Mouse (Mus musculus) neural tube, embryonic 12.5 days (tissue): ENCODE data around the gene Spsb1. TPM values are rescaled to one million over a fixed set of nuclear protein-coding genes. Genes with fewer than 3 reads are reported as not detected.

Experiments
- ATAC-seq: fragments of 200-750 bp; cut with Nextera tagmentation; 2 replicates; pipeline ENCODE4 v1.8.0; 2017; ENCODE audit warnings: low read depth, mild to moderate bottlenecking, moderate TSS enrichment, moderate library complexity; ENCODE audit not compliant: low FRiP score
- H3K27ac ChIP-seq: fragments of 300-500 bp; sonication (generic); 2 replicates; pipeline ENCODE4 v1.5.1; 2016
- H3K27me3 ChIP-seq: fragments of 300-500 bp; sonication (generic); replicated peaks from 2 replicates; pipeline ENCODE4 v1.6.1; 2016; ENCODE audit warnings: mild to moderate bottlenecking
- H3K36me3 ChIP-seq: fragments of 300-500 bp; sonication (generic); 2 replicates; pipeline ENCODE4 v1.6.1; 2016; ENCODE audit warnings: mild to moderate bottlenecking
- H3K4me1 ChIP-seq: fragments of 300-500 bp; sonication (generic); 2 replicates; pipeline ENCODE4 v1.6.1; 2016
- H3K4me2 ChIP-seq: fragments of 300-500 bp; sonication (generic); replicated peaks from 2 replicates; pipeline ENCODE4 v1.6.1; 2016; ENCODE audit warnings: mild to moderate bottlenecking
- H3K4me3 ChIP-seq: fragments of 300-500 bp; sonication (generic); 2 replicates; pipeline ENCODE4 v1.5.1; 2016
- H3K9ac ChIP-seq: fragments of 300-500 bp; sonication (generic); 2 replicates; pipeline ENCODE4 v1.6.1; 2016; ENCODE audit warnings: mild to moderate bottlenecking
- H3K9me3 ChIP-seq: fragments of 300-500 bp; sonication (generic); 2 replicates; pipeline ENCODE4 v1.6.1; 2016; ENCODE audit warnings: mild to moderate bottlenecking
- WGBS: fragments of 180-500 bp; shearing (Covaris S2); methylation state at CpG from one replicate; pipeline ENCODE4 v1.1.7; 2016; 5-methylcytosine and 5-hydroxymethylcytosine counted together
- polyA plus RNA-seq: library from polyadenylated mRNA; unstranded; fragments of >200 nt; fragmentation: Nextera tagmentation; extraction: Ambion mirVana; gene quantifications from 2 replicates; pipeline ENCODE4 v1.2.1, GENCODE M21; 2016

Spsb1 gene
- polyA plus RNA-seq, 1 experiment from 2014 or later: 17.3 TPM

- Histone ChIP-seq H3K9me3 (no peaks in the 10 kb centered on the region), H3K4me1 (peaks cover 73% of the 10 kb centered on the region), H3K9ac (no peak overlapping the region), H3K36me3 (no peaks in the 10 kb centered on the region), H3K4me2 (peak overlapping the region; percentile 27), H3K4me3 (no peak overlapping the region), H3K27ac (no peak overlapping the region), H3K27me3 (no peaks in the 10 kb centered on the region)
- ATAC-seq: peak; percentile 79
- whole genome bisulfite sequencing: 16% methylated on average over 9 of the region's 9 CpGs
Measured at GRCm38 (mm10) chr4:149945194-149945593, 9.6 kb downstream of the Spsb1 start.

GRCm38 (mm10) chr4:149944214-149944613, 10.6 kb downstream of the Spsb1 start:
- Histone ChIP-seq H3K9me3 (no peaks in the 10 kb centered on the region), H3K4me2 (peak overlapping the region; percentile 27), H3K9ac (no peak overlapping the region), H3K27ac (no peak overlapping the region), H3K27me3 (no peaks in the 10 kb centered on the region), H3K4me3 (no peak overlapping the region), H3K4me1 (peaks cover 63% of the 10 kb centered on the region), H3K36me3 (no peaks in the 10 kb centered on the region)
- 19% methylated on average over 12 of the region's 12 CpGs for WGBS
- no peak for ATAC-seq

- no peak for ATAC-seq
- Histone ChIP-seq H3K27me3 (no peaks in the 10 kb centered on the region), H3K4me1 (peaks cover 62% of the 10 kb centered on the region), H3K9ac (no peak overlapping the region), H3K4me2 (no peak overlapping the region), H3K4me3 (no peak overlapping the region), H3K9me3 (no peaks in the 10 kb centered on the region), H3K27ac (no peak overlapping the region), H3K36me3 (no peaks in the 10 kb centered on the region)
- 59% methylated on average over 10 of the region's 10 CpGs for WGBS
Measured at GRCm38 (mm10) chr4:149942831-149943741, 11.8 kb downstream of the Spsb1 start.

- 84% methylated on average over 17 of the region's 18 CpGs for WGBS
Measured at GRCm38 (mm10) chr4:149941067-149941755, 13.6 kb downstream of the Spsb1 start.

GRCm38 (mm10) chr4:149938701-149939100, 16.1 kb downstream of the Spsb1 start:
- 67% methylated on average over 8 of the region's 8 CpGs for WGBS
- Histone ChIP-seq H3K9me3 (no peaks in the 10 kb centered on the region), H3K36me3 (no peaks in the 10 kb centered on the region), H3K9ac (no peak overlapping the region), H3K4me1 (peaks cover 39% of the 10 kb centered on the region), H3K4me2 (no peak overlapping the region), H3K27ac (no peak overlapping the region), H3K4me3 (no peak overlapping the region), H3K27me3 (no peaks in the 10 kb centered on the region)
- ATAC-seq: no peak

More at GRCm38 (mm10) chr4:149941067-149941755, 13.6 kb downstream of the Spsb1 start:
- H3K9me3 ChIP-seq: no peaks in the 10 kb centered on the region
- no peak overlapping the region for H3K4me2 ChIP-seq
- H3K27ac ChIP-seq: no peak overlapping the region
- H3K36me3 ChIP-seq: no peaks in the 10 kb centered on the region
- no peaks in the 10 kb centered on the region for H3K27me3 ChIP-seq
- H3K4me3 ChIP-seq: no peak overlapping the region
- ATAC-seq: no peak
- peaks cover 64% of the 10 kb centered on the region for H3K4me1 ChIP-seq
- H3K9ac ChIP-seq: no peak overlapping the region

- H3K4me1 ChIP-seq: peaks cover 24% of the 10 kb centered on the region
- H3K4me3 ChIP-seq: no peak overlapping the region
- no peak overlapping the region for H3K9ac ChIP-seq
- 42% methylated on average over 5 of the region's 5 CpGs for WGBS
- no peak for ATAC-seq
- H3K27ac ChIP-seq: no peak overlapping the region; the same call in 1 of the 2 replicates
- no peak overlapping the region for H3K4me2 ChIP-seq
- H3K36me3 ChIP-seq: 0 out of 2 replicates have a peak, but pooled peaks cover 3% of the 10 kb centered on the region
- H3K9me3 ChIP-seq: no peaks in the 10 kb centered on the region
- H3K27me3 ChIP-seq: no peaks in the 10 kb centered on the region
Measured at GRCm38 (mm10) chr4:149936921-149937320, 17.9 kb downstream of the Spsb1 start.

- Histone ChIP-seq H3K4me3 (no peak overlapping the region), H3K36me3 (0 out of 2 replicates have a peak, but pooled peaks cover 3% of the 10 kb centered on the region), H3K27ac (no peak overlapping the region), H3K4me2 (no peak overlapping the region), H3K9ac (no peak overlapping the region), H3K4me1 (peaks cover 18% of the 10 kb centered on the region), H3K9me3 (no peaks in the 10 kb centered on the region), H3K27me3 (no peaks in the 10 kb centered on the region)
- ATAC-seq: no peak
- WGBS: 83% methylated on average over 6 of the region's 6 CpGs
Measured at GRCm38 (mm10) chr4:149935470-149935869, 19.4 kb downstream of the Spsb1 start.

GRCm38 (mm10) chr4:149933519-149934245, 21.2 kb downstream of the Spsb1 start:
- Histone ChIP-seq H3K36me3 (0 out of 2 replicates have a peak, but pooled peaks cover 3% of the 10 kb centered on the region), H3K27ac (no peak overlapping the region), H3K9me3 (no peaks in the 10 kb centered on the region), H3K4me3 (no peak overlapping the region), H3K4me2 (no peak overlapping the region), H3K4me1 (peaks cover 18% of the 10 kb centered on the region), H3K9ac (no peak overlapping the region), H3K27me3 (no peaks in the 10 kb centered on the region)
- no peak for ATAC-seq
- WGBS: 88% methylated on average over 16 of the region's 16 CpGs

GRCm38 (mm10) chr4:149933025-149933424, 21.8 kb downstream of the Spsb1 start:
- H3K9ac ChIP-seq: no peak overlapping the region
- no peak overlapping the region for H3K27ac ChIP-seq
- no peak for ATAC-seq
- H3K4me2 ChIP-seq: no peak overlapping the region
- H3K4me1 ChIP-seq: peaks cover 15% of the 10 kb centered on the region
- H3K36me3 ChIP-seq: 0 out of 2 replicates have a peak, but pooled peaks cover 3% of the 10 kb centered on the region
- 93% methylated on average over 7 of the region's 7 CpGs for WGBS
- H3K4me3 ChIP-seq: no peak overlapping the region
- no peaks in the 10 kb centered on the region for H3K9me3 ChIP-seq
- no peaks in the 10 kb centered on the region for H3K27me3 ChIP-seq

GRCm38 (mm10) chr4:149932108-149932815, 22.6 kb downstream of the Spsb1 start:
- Histone ChIP-seq H3K4me3 (no peak overlapping the region), H3K36me3 (0 out of 2 replicates have a peak, but pooled peaks cover 3% of the 10 kb centered on the region), H3K4me2 (no peak overlapping the region), H3K27me3 (no peaks in the 10 kb centered on the region), H3K4me1 (peaks cover 7% of the 10 kb centered on the region), H3K9me3 (no peaks in the 10 kb centered on the region), H3K27ac (no peak overlapping the region), H3K9ac (no peak overlapping the region)
- 90% methylated on average over 9 of the region's 9 CpGs for WGBS
- no peak for ATAC-seq

- peaks cover 4% of the 10 kb centered on the region; the same call in 1 of the 2 replicates for H3K9me3 ChIP-seq
- no peak overlapping the region for H3K9ac ChIP-seq
- no peak overlapping the region for H3K4me2 ChIP-seq
- no peak overlapping the region for H3K4me3 ChIP-seq
- H3K4me1 ChIP-seq: no peaks in the 10 kb centered on the region
- ATAC-seq: no peak
- 56% methylated on average over 3 of the region's 3 CpGs for WGBS
- H3K27me3 ChIP-seq: no peaks in the 10 kb centered on the region
- H3K36me3 ChIP-seq: 0 out of 2 replicates have a peak, but pooled peaks cover 3% of the 10 kb centered on the region
- no peak overlapping the region for H3K27ac ChIP-seq
Measured at GRCm38 (mm10) chr4:149930755-149931154, 24.1 kb downstream of the Spsb1 start.
